In genomic region chr5:90838582-90838981, GRCm38 (mm10) we compare ENCODE assay signal across 26 mouse cellular contexts. TPM values are rescaled to one million over a fixed set of nuclear protein-coding genes. Genes with fewer than 3 reads are reported as not detected.
A peak's percentile ranks its signal among the peaks of the same experiment; 100 is the strongest.
DNase-seq lines count a peak whose midpoint lies in the region; ATAC-seq and TF ChIP-seq lines count a peak whose summit lies in the region.
"Had no signal": no experiment of that assay in that cellular context is flagged by ENCODE, and none has a peak within 500 bp of the region (broad histone marks: within the 10 kb centered on the region; RNA-seq: fewer than 3 reads in every experiment).

No protein-coding gene starts in this region.

- intact Hi-C loops in left cerebral cortex, postnatal 4 days (cut with DNase I): no loop called here
- intact Hi-C loops in heart, postnatal 10 days (cut with DNase I): no loop called here

- no peak overlapping the region for H3K27ac ChIP-seq in heart, embryonic 12.5 days (ENCODE audit: poor library complexity, severe bottlenecking)
- H3K27ac ChIP-seq: forebrain, embryonic 13.5 days; heart, embryonic 13.5 days; left cerebral cortex, adult 2 months; neural tube, embryonic 15.5 days had no signal

- H3K9me3 ChIP-seq in heart, embryonic 12.5 days (replicated peaks): no peaks in the 10 kb centered on the region; the same call in 1 of the 2 replicates
- H3K9me3 ChIP-seq: forebrain, embryonic 13.5 days; heart, embryonic 13.5 days; megakaryocyte, embryonic 14.5 days; neural tube, embryonic 15.5 days had no signal

- no peaks in the 10 kb centered on the region for H3K79me2 ChIP-seq in myocyte (ENCODE audit: control insufficient read depth, insufficient read depth)

- WGBS in heart, embryonic 12.5 days: 69% methylated on average over 5 of the region's 5 CpGs

- TF ChIP-seq POLR2A in myocyte (IDR thresholded peaks at IDR 0.05; ENCODE audit: insufficient read length, low read depth): no peak

- H3K4me2 ChIP-seq in heart, embryonic 12.5 days: no peak overlapping the region
- no peak overlapping the region for H3K4me2 ChIP-seq in myocyte (ENCODE audit: low read depth)
- H3K4me2 ChIP-seq: forebrain, embryonic 13.5 days; heart, embryonic 13.5 days; liver, embryonic 11.5 days; lung, embryonic 14.5 days; neural tube, embryonic 15.5 days had no signal

- H3ac ChIP-seq in myocyte (ENCODE audit: control insufficient read depth, insufficient read length): no peak overlapping the region

- DNase-seq in heart, adult 11 months: peak; percentile 96
- DNase-seq in left cerebral cortex, postnatal 4 days: peak; percentile 52
- no peak for DNase-seq in left cerebral cortex, adult 9 months (ENCODE audit: low spot score in 2 of 2)
- peak; percentile 56 to 60 for DNase-seq in heart, postnatal 10 days
- no peak for DNase-seq in retina, postnatal 1 day
- DNase-seq: cerebellum, adult 2 months; kidney, adult 11 months; layer of hippocampus, adult 9-11 months; lung, embryonic 14.5 days; midbrain, embryonic 14.5 days had no signal

- H3K9ac ChIP-seq in heart, embryonic 12.5 days: no peak overlapping the region
- H3K9ac ChIP-seq: forebrain, embryonic 13.5 days; heart, embryonic 13.5 days; lung, embryonic 14.5 days; neural tube, embryonic 15.5 days had no signal

- no peak for ATAC-seq in heart, embryonic 12.5 days (ENCODE audit: insufficient number of reproducible peaks, low FRiP score)
- ATAC-seq: forebrain, embryonic 13.5 days had no signal

- H3K27me3 ChIP-seq in heart, embryonic 12.5 days (replicated peaks): no peaks in the 10 kb centered on the region
- H3K27me3 ChIP-seq in myocyte (ENCODE audit: control insufficient read depth, insufficient read depth, insufficient read length): no peaks in the 10 kb centered on the region
- H3K27me3 ChIP-seq: forebrain, embryonic 13.5 days; heart, embryonic 13.5 days; neural tube, embryonic 15.5 days had no signal

- H3K4me1 ChIP-seq in heart, embryonic 12.5 days (replicated peaks): no peaks in the 10 kb centered on the region
- H3K4me1 ChIP-seq: forebrain, embryonic 13.5 days; heart, embryonic 13.5 days; megakaryocyte, embryonic 14.5 days; neural tube, embryonic 15.5 days had no signal

- no peaks in the 10 kb centered on the region for H3K36me3 ChIP-seq in heart, embryonic 12.5 days
- H3K36me3 ChIP-seq in myocyte (ENCODE audit: control insufficient read depth, insufficient read depth): no peaks in the 10 kb centered on the region
- H3K36me3 ChIP-seq: heart, embryonic 13.5 days; neural tube, embryonic 15.5 days had no signal

- no peak overlapping the region for H3K4me3 ChIP-seq in heart, embryonic 12.5 days
- H3K4me3 ChIP-seq in myocyte: no peak overlapping the region
- H3K4me3 ChIP-seq: erythroblast, embryonic 14.5 days; forebrain, embryonic 13.5 days; heart, embryonic 13.5 days; left cerebral cortex, adult 2 months; megakaryocyte, embryonic 14.5 days; neural tube, embryonic 15.5 days had no signal

TF ChIP-seq in myocyte, 11 proteins besides CTCF, POLR2A, EP300 and RAD21:
- TF ChIP-seq TCF3 (IDR thresholded peaks at IDR 0.05; ENCODE audit: insufficient read length, low read depth): peak; percentile 84
- TF ChIP-seq TCF12 (IDR thresholded peaks at IDR 0.05; ENCODE audit: insufficient read depth, poor library complexity, severe bottlenecking): peak; percentile 73
- TF ChIP-seq MYOG (IDR thresholded peaks at IDR 0.05; ENCODE audit: control insufficient read depth in 1 of 3, insufficient read depth in 1 of 3, insufficient read length in 2 of 3, low read depth in 2 of 3): peak; percentile 88 to 97 (median 89)
- TF ChIP-seq POLR2AphosphoS2 (IDR thresholded peaks at IDR 0.05; ENCODE audit: insufficient read length, low read depth): no peak
- TF ChIP-seq MYOD1 (IDR thresholded peaks at IDR 0.05; ENCODE audit: control insufficient read depth in 1 of 3, insufficient read length in 2 of 3, low read depth in 2 of 3): peak; percentile 43 to 89 (median 86)
- TF ChIP-seq E2F4 (IDR thresholded peaks at IDR 0.05; ENCODE audit: insufficient read depth): no peak
- TF ChIP-seq MAX (IDR thresholded peaks at IDR 0.05; ENCODE audit: low read depth): no peak
- TF ChIP-seq SRF (IDR thresholded peaks at IDR 0.05; ENCODE audit: control insufficient read depth, insufficient read length, low read depth): no peak
- no peak for TF ChIP-seq REST (IDR thresholded peaks at IDR 0.05; ENCODE audit: insufficient read depth, insufficient read length)
- no peak for TF ChIP-seq CEBPB (IDR thresholded peaks at IDR 0.05; ENCODE audit: insufficient read depth, poor library complexity, severe bottlenecking)

RNA-seq across cellular contexts. Expression of gene Cxcl15, which starts 44.2 kb away (rescaled TPM):
- not detected in 2 replicates for polyA plus RNA-seq in heart, embryonic 12.5 days (2016; fragmentation: Nextera tagmentation; extraction: Ambion mirVana)
- not detected for total RNA-seq in left cerebral cortex, postnatal 4 days (2021)
- not detected for total RNA-seq in heart, postnatal 10 days (2021)
- not detected for polyA plus RNA-seq in myocyte (2012; fragmentation: generic; extraction: Trizol)
- total RNA-seq: adrenal gland, adult 18-20 months; adrenal gland, postnatal 4 days; left cerebral cortex, adult 2 months had no signal
- polyA plus RNA-seq: C2C12; cerebellum, adult 2 months; cortical plate, adult 2 months; erythroblast, embryonic 14.5 days; forebrain, embryonic 13.5 days; frontal cortex, adult 2 months; limb, embryonic 11.5 days; liver, embryonic 11.5 days; midbrain, embryonic 14.5 days; neural tube, embryonic 15.5 days had no signal

RNA-seq across cellular contexts. Expression of gene Cxcl1, which starts 52.5 kb away (rescaled TPM):
- 0.15 TPM in 1 of 2 replicates, not detected in the other for polyA plus RNA-seq in heart, embryonic 12.5 days (2016; fragmentation: Nextera tagmentation; extraction: Ambion mirVana)
- under 1 TPM; 0.50 to 0.68 TPM for total RNA-seq in left cerebral cortex, postnatal 4 days (2021)
- total RNA-seq in heart, postnatal 10 days (2021): under 1 TPM; 0.69 to 0.74 TPM
- polyA plus RNA-seq in myocyte (2012; fragmentation: generic; extraction: Trizol): 0.90 TPM
- polyA plus RNA-seq: erythroblast, embryonic 14.5 days; forebrain, embryonic 13.5 days; midbrain, embryonic 14.5 days had no signal

RNA-seq across cellular contexts. Expression of gene Cxcl3, which starts 52.7 kb away (rescaled TPM):
- not detected in 2 replicates for polyA plus RNA-seq in heart, embryonic 12.5 days (2016; fragmentation: Nextera tagmentation; extraction: Ambion mirVana)
- not detected for total RNA-seq in left cerebral cortex, postnatal 4 days (2021)
- total RNA-seq in heart, postnatal 10 days (2021): not detected
- not detected for polyA plus RNA-seq in myocyte (2012; fragmentation: generic; extraction: Trizol)
- total RNA-seq: adrenal gland, adult 18-20 months; adrenal gland, postnatal 4 days; left cerebral cortex, adult 2 months had no signal
- polyA plus RNA-seq: C2C12; cerebellum, adult 2 months; cortical plate, adult 2 months; forebrain, embryonic 13.5 days; frontal cortex, adult 2 months; heart, embryonic 13.5 days; midbrain, embryonic 14.5 days; stomach, embryonic 16.5 days had no signal

Comparison
In these comparisons a context has a peak if more than half of its experiments do, and no peak if none do; other contexts are left out.
1. DNase-seq: peak in heart, adult 11 months (single experiment), left cerebral cortex, postnatal 4 days (single experiment) and heart, postnatal 10 days (2 of 2); none in left cerebral cortex, adult 9 months (0 of 2) and retina, postnatal 1 day (single experiment).